Mouse (Mus musculus) ES-Bruce4 (cell line): ENCODE measurements around the gene Eml2. TPM values are rescaled to one million over a fixed set of nuclear protein-coding genes. Genes with fewer than 3 reads are reported as not detected.
A peak's percentile ranks its signal among the peaks of the same experiment; 100 is the strongest.

Experiments used
- H3K27ac ChIP-seq: 2 replicates; pipeline ENCODE4 v1.5.1; 2012; ENCODE audit warnings: low read length, inconsistent platforms; ENCODE audit not compliant: insufficient read depth
- H3K27me3 ChIP-seq: 2 replicates; pipeline ENCODE4 v1.6.1; 2012; ENCODE audit warnings: mild to moderate bottlenecking, low read length, inconsistent platforms; ENCODE audit not compliant: control insufficient read depth, poor library complexity, insufficient read depth, severe bottlenecking
- H3K36me3 ChIP-seq: 2 replicates; pipeline ENCODE4 v1.6.1; 2012; ENCODE audit warnings: inconsistent platforms, mild to moderate bottlenecking, low read length, moderate library complexity; ENCODE audit not compliant: control insufficient read depth, poor library complexity, insufficient read depth, severe bottlenecking
- H3K4me1 ChIP-seq: one replicate; pipeline ENCODE4 v1.8.1; 2011; ENCODE audit warnings: low read length; ENCODE audit not compliant: control insufficient read depth, insufficient read depth
- H3K4me3 ChIP-seq: 2 replicates; pipeline ENCODE4 v1.5.1; 2011; ENCODE audit warnings: low read depth, mild to moderate bottlenecking, low read length
- H3K9ac ChIP-seq: 2 replicates; pipeline ENCODE4 v1.6.1; 2012; ENCODE audit warnings: low read depth, mild to moderate bottlenecking, inconsistent platforms; ENCODE audit not compliant: poor library complexity, severe bottlenecking
- H3K9me3 ChIP-seq: replicated peaks from 2 replicates; pipeline ENCODE4 v1.6.1; 2012; ENCODE audit warnings: mild to moderate bottlenecking, low read length, inconsistent platforms; ENCODE audit not compliant: control insufficient read depth, poor library complexity, insufficient read depth, severe bottlenecking
- CTCF ChIP-seq: IDR thresholded peaks from one replicate; pipeline ENCODE4 v1.8.1; 2011; ENCODE audit warnings: low read depth, low read length
- EP300 ChIP-seq: IDR thresholded peaks from 2 replicates; pipeline ENCODE4 v1.6.1; 2011; ENCODE audit warnings: low read depth, low read length; ENCODE audit not compliant: insufficient read depth
- POLR2A ChIP-seq: IDR thresholded peaks from one replicate; pipeline ENCODE4 v1.8.1; 2011; ENCODE audit warnings: low read length; ENCODE audit not compliant: insufficient read depth
- polyA plus RNA-seq: library from polyadenylated mRNA; stranded (reverse); fragments of >200 nt; gene quantifications from 2 replicates; pipeline ENCODE4 v1.2.4, GENCODE M21; 2011; ENCODE audit warnings: low read depth; ENCODE audit not compliant: missing spikeins, insufficient read depth, insufficient read length

Eml2 gene
- polyA plus RNA-seq, 1 experiment: 64.4 TPM

GRCm38 (mm10) chr7:19201660-19202059, 25.4 kb downstream of the Eml2 start:
- no peaks in the 10 kb centered on the region for H3K9me3 ChIP-seq
- peaks cover 5% of the 10 kb centered on the region for H3K4me1 ChIP-seq
- peak overlapping the region; percentile 32 for H3K27ac ChIP-seq
- peak overlapping the region; percentile 15; the same call in 1 of the 2 replicates for H3K9ac ChIP-seq
- H3K36me3 ChIP-seq: no peaks in the 10 kb centered on the region
- no peaks in the 10 kb centered on the region for H3K27me3 ChIP-seq
- TF ChIP-seq EP300 (no peak), CTCF (no peak), POLR2A (no peak)
- H3K4me3 ChIP-seq: peak overlapping the region; percentile 22

- Histone ChIP-seq H3K27ac (peak overlapping the region; percentile 88), H3K4me1 (peaks cover 5% of the 10 kb centered on the region), H3K9me3 (no peaks in the 10 kb centered on the region), H3K4me3 (peak overlapping the region; percentile 22), H3K27me3 (no peaks in the 10 kb centered on the region), H3K36me3 (no peaks in the 10 kb centered on the region), H3K9ac (peak overlapping the region; percentile 15; the same call in 1 of the 2 replicates)
- TF ChIP-seq EP300: no peak
- no peak for TF ChIP-seq POLR2A
- TF ChIP-seq CTCF: no peak
Measured at GRCm38 (mm10) chr7:19202065-19202850, 26.0 kb downstream of the Eml2 start.

GRCm38 (mm10) chr7:19208201-19208910, 32.1 kb downstream of the Eml2 start:
- Histone ChIP-seq H3K36me3 (no peaks in the 10 kb centered on the region), H3K4me3 (peak overlapping the region; percentile 35), H3K27me3 (no peaks in the 10 kb centered on the region), H3K9me3 (no peaks in the 10 kb centered on the region), H3K4me1 (peaks cover 2% of the 10 kb centered on the region), H3K9ac (no peak overlapping the region; the same call in 1 of the 2 replicates), H3K27ac (no peak overlapping the region)
- TF ChIP-seq POLR2A (no peak), CTCF (no peak), EP300 (no peak)

- TF ChIP-seq POLR2A (no peak), CTCF (peak; percentile 12)
- Histone ChIP-seq H3K4me3 (no peak overlapping the region), H3K27me3 (no peaks in the 10 kb centered on the region), H3K4me1 (peaks cover 2% of the 10 kb centered on the region), H3K27ac (no peak overlapping the region), H3K36me3 (no peaks in the 10 kb centered on the region), H3K9ac (no peak overlapping the region; the same call in 1 of the 2 replicates), H3K9me3 (no peaks in the 10 kb centered on the region)
Measured at GRCm38 (mm10) chr7:19208944-19209472, 32.8 kb downstream of the Eml2 start.

- Histone ChIP-seq H3K9me3 (no peaks in the 10 kb centered on the region), H3K4me3 (no peak overlapping the region), H3K27me3 (no peaks in the 10 kb centered on the region), H3K27ac (no peak overlapping the region), H3K36me3 (no peaks in the 10 kb centered on the region), H3K9ac (no peak overlapping the region), H3K4me1 (peaks cover 2% of the 10 kb centered on the region)
- TF ChIP-seq EP300 (no peak), POLR2A (no peak), CTCF (no peak)
Measured at GRCm38 (mm10) chr7:19209494-19209893, 33.3 kb downstream of the Eml2 start.

GRCm38 (mm10) chr7:19210010-19210409, 33.8 kb downstream of the Eml2 start:
- Histone ChIP-seq H3K9me3 (no peaks in the 10 kb centered on the region), H3K4me3 (no peak overlapping the region), H3K27me3 (no peaks in the 10 kb centered on the region), H3K4me1 (peaks cover 2% of the 10 kb centered on the region), H3K9ac (no peak overlapping the region), H3K36me3 (no peaks in the 10 kb centered on the region), H3K27ac (no peak overlapping the region)
- TF ChIP-seq EP300 (no peak), CTCF (peak; percentile 47), POLR2A (no peak)
